Comparison of ENCODE assay signal across 8 mouse cellular contexts in the genomic region with DNA sequence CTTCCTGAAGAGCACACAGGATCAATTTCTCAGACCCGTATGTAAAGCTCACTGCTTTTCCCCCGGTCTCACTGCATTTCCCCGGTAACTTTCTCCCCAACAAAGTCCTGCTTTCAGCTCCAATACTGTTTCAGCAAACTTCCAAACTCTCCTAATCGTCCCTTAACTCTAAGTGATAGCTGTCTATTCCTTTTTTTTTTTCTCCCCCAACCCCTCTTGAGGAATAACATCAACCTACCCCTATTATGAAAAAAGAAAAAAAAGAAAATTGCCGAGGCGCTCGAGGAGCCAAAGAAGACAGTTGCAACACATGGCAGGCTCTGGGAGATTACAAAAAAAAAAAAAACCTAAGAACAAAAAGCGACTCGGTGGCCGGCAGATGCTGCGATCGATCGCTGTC. TPM values are rescaled to one million over a fixed set of nuclear protein-coding genes. Genes with fewer than 3 reads are reported as not detected.
DNase-seq lines count a peak whose midpoint lies in the region; ATAC-seq and TF ChIP-seq lines count a peak whose summit lies in the region.

No protein-coding gene starts in this region.

- ATAC-seq in heart, postnatal 0 days (ENCODE audit: insufficient read depth, low read depth): no peak
- no peak for ATAC-seq in hindbrain, embryonic 11.5 days (ENCODE audit: low FRiP score)
- ATAC-seq in midbrain, embryonic 14.5 days (ENCODE audit: low FRiP score, low TSS enrichment): no peak

- H3K4me2 ChIP-seq in heart, postnatal 0 days (ENCODE audit: low read depth, low read length): peak overlapping the region; percentile 77
- H3K4me2 ChIP-seq in hindbrain, embryonic 11.5 days (replicated peaks; ENCODE audit: low read depth, low read length): peak overlapping the region; percentile 65
- peak overlapping the region; percentile 80 for H3K4me2 ChIP-seq in midbrain, embryonic 14.5 days (ENCODE audit: low read length)

- no peaks in the 10 kb centered on the region for H3K27me3 ChIP-seq in heart, postnatal 0 days (ENCODE audit: control insufficient read depth, insufficient read depth, low read length)
- no peaks in the 10 kb centered on the region for H3K27me3 ChIP-seq in hindbrain, embryonic 11.5 days (ENCODE audit: control insufficient read depth, insufficient read depth, low read length)
- no peaks in the 10 kb centered on the region for H3K27me3 ChIP-seq in midbrain, embryonic 14.5 days (ENCODE audit: control insufficient read depth, insufficient read depth, low read length)

- TF ChIP-seq EP300 in heart, postnatal 0 days (IDR thresholded peaks at IDR 0.05; ENCODE audit: low read depth): no peak

- peaks cover 15% of the 10 kb centered on the region; the same call in 1 of the 2 replicates for H3K4me1 ChIP-seq in heart, postnatal 0 days (ENCODE audit: control insufficient read depth, insufficient read depth)
- no peaks in the 10 kb centered on the region for H3K4me1 ChIP-seq in hindbrain, embryonic 11.5 days (replicated peaks; ENCODE audit: control insufficient read depth, insufficient read depth, low read length)
- H3K4me1 ChIP-seq in midbrain, embryonic 14.5 days (ENCODE audit: control insufficient read depth, insufficient read depth, low read length): peaks cover 10% of the 10 kb centered on the region; the same call in 1 of the 2 replicates

- under 1% methylated on average over 13 of the region's 13 CpGs for WGBS in heart, postnatal 0 days
- 1% methylated on average over 13 of the region's 13 CpGs for WGBS in hindbrain, embryonic 11.5 days
- under 1% methylated on average over 13 of the region's 13 CpGs for WGBS in midbrain, embryonic 14.5 days

- H3K36me3 ChIP-seq in heart, postnatal 0 days (replicated peaks; ENCODE audit: control insufficient read depth, insufficient read depth, low read length): peaks cover 15% of the 10 kb centered on the region; the same call in 1 of the 2 replicates
- no peaks in the 10 kb centered on the region for H3K36me3 ChIP-seq in hindbrain, embryonic 11.5 days (ENCODE audit: control insufficient read depth, insufficient read depth, low read length)
- peaks cover 9% of the 10 kb centered on the region; the same call in 1 of the 2 replicates for H3K36me3 ChIP-seq in midbrain, embryonic 14.5 days (ENCODE audit: control insufficient read depth, insufficient read depth, low read length)

- no peaks in the 10 kb centered on the region for H3K9me3 ChIP-seq in heart, postnatal 0 days (replicated peaks; ENCODE audit: control insufficient read depth, low read length)
- H3K9me3 ChIP-seq in hindbrain, embryonic 11.5 days (ENCODE audit: control insufficient read depth, low read length): no peaks in the 10 kb centered on the region
- H3K9me3 ChIP-seq in midbrain, embryonic 14.5 days (ENCODE audit: control insufficient read depth, low read length): no peaks in the 10 kb centered on the region

- H3K27ac ChIP-seq in heart, postnatal 0 days (ENCODE audit: low read depth): peak overlapping the region; percentile 93
- no peak overlapping the region for H3K27ac ChIP-seq in hindbrain, embryonic 11.5 days (ENCODE audit: low read depth, low read length)
- H3K27ac ChIP-seq in midbrain, embryonic 14.5 days (replicated peaks; ENCODE audit: low read depth, low read length): peak overlapping the region; percentile 92; the same call in 1 of the 2 replicates

- intact Hi-C loops in heart, postnatal 14 days (cut with DNase I): loop anchor here (10.0 kb wide), 1 partner anchor 453 kb away; no protein-coding TSS in a partner anchor

- H3K9ac ChIP-seq in heart, postnatal 0 days (replicated peaks; ENCODE audit: low read depth, low read length): peak overlapping the region; percentile 85
- peak overlapping the region; percentile 91 for H3K9ac ChIP-seq in hindbrain, embryonic 11.5 days (ENCODE audit: low read depth, low read length)
- H3K9ac ChIP-seq in midbrain, embryonic 14.5 days (replicated peaks; ENCODE audit: low read length): peak overlapping the region; percentile 84

- TF ChIP-seq CTCF in heart, postnatal 0 days (IDR thresholded peaks at IDR 0.05; ENCODE audit: low read depth): no peak

- H3K4me3 ChIP-seq in heart, postnatal 0 days (ENCODE audit: low read depth, low read length): peak overlapping the region; percentile 84
- peak overlapping the region; percentile 65 for H3K4me3 ChIP-seq in hindbrain, embryonic 11.5 days (ENCODE audit: low read depth, low read length)
- H3K4me3 ChIP-seq in midbrain, embryonic 14.5 days (replicated peaks; ENCODE audit: low read depth, low read length): peak overlapping the region; percentile 92

- DNase-seq in heart, postnatal 0 days (ENCODE audit: low spot score): no peak
- no peak for DNase-seq in heart, postnatal 14 days
- DNase-seq in NIH3T3 (ENCODE audit: low read depth): peak; percentile 12
- peak; percentile 12 for DNase-seq in hindbrain, embryonic 11.5 days (ENCODE audit: low spot score)
- peak; percentile 17 for DNase-seq in midbrain, embryonic 14.5 days
- no peak for DNase-seq in cerebellum, postnatal 10 days
- DNase-seq in adrenal gland, adult 8-10 months: no peak
- no peak for DNase-seq in thymus, postnatal 0 days (ENCODE audit: low spot score)

RNA-seq across cellular contexts. Expression of a gene that starts 1.0 kb away (rescaled TPM):
- total RNA-seq in heart, postnatal 0 days (2014; rRNA removed; ENCODE audit: low replicate concordance): 4.3 and 9.9 TPM in 2 replicates
- 9.9 and 10.7 TPM in 2 replicates for polyA plus RNA-seq in heart, postnatal 0 days (2015; fragmentation: Nextera tagmentation; extraction: Ambion mirVana)
- 10 to 100 TPM; 50.5 to 55.3 TPM for total RNA-seq in heart, postnatal 14 days (2021)
- polyA plus RNA-seq in hindbrain, embryonic 11.5 days (2014; fragmentation: Nextera tagmentation; extraction: Ambion mirVana): 25.8 and 25.9 TPM in 2 replicates
- polyA plus RNA-seq in midbrain, embryonic 14.5 days (2014; fragmentation: Nextera tagmentation; extraction: Ambion mirVana): 17.1 and 20.6 TPM in 2 replicates
- total RNA-seq in adrenal gland, adult 8-10 months (2022): 100 to 1,000 TPM in 3 of 4 experiments, 10 to 100 TPM in 1; 90.9 to 134 (median 122) TPM
- 23.3 and 26.6 TPM in 2 replicates for polyA plus RNA-seq in thymus, postnatal 0 days (2015; fragmentation: Nextera tagmentation; extraction: Ambion mirVana)

RNA-seq across cellular contexts. Expression of a gene that starts 14.4 kb away (rescaled TPM):
- 5.8 and 9.8 TPM in 2 replicates for total RNA-seq in heart, postnatal 0 days (2014; rRNA removed; ENCODE audit: low replicate concordance)
- polyA plus RNA-seq in heart, postnatal 0 days (2015; fragmentation: Nextera tagmentation; extraction: Ambion mirVana): 123 and 128 TPM in 2 replicates
- 10 to 100 TPM; 79.0 to 81.9 TPM for total RNA-seq in heart, postnatal 14 days (2021)
- polyA plus RNA-seq in hindbrain, embryonic 11.5 days (2014; fragmentation: Nextera tagmentation; extraction: Ambion mirVana): 73.1 and 76.9 TPM in 2 replicates
- 99.9 and 117 TPM in 2 replicates for polyA plus RNA-seq in midbrain, embryonic 14.5 days (2014; fragmentation: Nextera tagmentation; extraction: Ambion mirVana)
- total RNA-seq in adrenal gland, adult 8-10 months (2022): 100 to 1,000 TPM in 2 of 4 experiments, 10 to 100 TPM in 2; 81.6 to 107 (median 95.7) TPM
- 114 and 125 TPM in 2 replicates for polyA plus RNA-seq in thymus, postnatal 0 days (2015; fragmentation: Nextera tagmentation; extraction: Ambion mirVana)

Comparison
In these comparisons a context has a peak if more than half of its experiments do, and no peak if none do; other contexts are left out.
1. DNase-seq: peak in NIH3T3 (single experiment), hindbrain, embryonic 11.5 days (single experiment) and midbrain, embryonic 14.5 days (single experiment); none in heart, postnatal 0 days (single experiment), heart, postnatal 14 days (0 of 2), cerebellum, postnatal 10 days (0 of 2), adrenal gland, adult 8-10 months (single experiment) and thymus, postnatal 0 days (single experiment).
2. Peak in every context shown above with its lines, with median percentiles within 50 percentile points of each other: H3K4me2 ChIP-seq, H3K4me3 ChIP-seq and H3K9ac ChIP-seq.